Mouse (Mus musculus): ENCODE results near the gene Smox.

The Smox gene

DNA sequence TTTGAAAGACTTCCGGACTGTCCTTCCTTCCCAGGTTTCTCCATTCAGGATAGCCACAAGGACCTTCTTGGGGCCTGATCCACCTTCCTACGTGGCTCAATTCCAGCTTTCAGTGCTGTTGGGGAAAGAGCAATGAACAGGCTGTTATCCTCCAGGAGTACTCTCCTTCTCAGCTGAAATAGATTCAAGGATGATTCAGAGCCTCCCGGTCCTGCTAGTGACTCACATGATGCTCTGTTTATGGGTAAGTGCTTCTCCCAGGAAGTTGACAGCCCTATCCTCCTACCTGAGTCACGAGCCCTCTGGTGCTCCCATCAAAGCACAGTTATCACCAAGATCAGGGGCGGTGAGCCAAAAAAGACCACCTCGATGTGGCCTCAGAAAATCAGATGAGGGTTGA is 7.1 kb upstream of the Smox start:
- no peak for DNase-seq (ENCODE audit: low read depth, low spot score)

DNA sequence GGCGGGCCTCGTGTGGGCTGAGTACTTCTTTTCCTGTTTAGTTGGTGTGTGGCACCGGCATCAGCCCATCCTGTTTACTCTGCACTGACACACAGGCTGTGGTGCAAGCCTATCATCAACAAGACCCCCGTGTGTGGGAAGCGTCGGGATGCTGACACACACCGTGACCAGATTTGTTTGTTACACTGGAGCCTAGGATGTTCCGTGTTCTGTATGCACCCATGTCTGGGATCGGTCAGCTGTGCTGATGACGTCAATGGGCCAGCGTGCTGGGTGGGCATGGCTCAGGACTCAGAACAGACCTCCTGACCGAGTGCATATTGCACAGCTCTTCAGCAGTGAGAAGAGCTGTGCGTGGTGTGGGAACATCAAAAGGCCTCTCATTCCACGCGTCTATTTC is 6.2 kb upstream of the Smox start:
- DNase-seq (ENCODE audit: low read depth, low spot score) = no peak

DNA sequence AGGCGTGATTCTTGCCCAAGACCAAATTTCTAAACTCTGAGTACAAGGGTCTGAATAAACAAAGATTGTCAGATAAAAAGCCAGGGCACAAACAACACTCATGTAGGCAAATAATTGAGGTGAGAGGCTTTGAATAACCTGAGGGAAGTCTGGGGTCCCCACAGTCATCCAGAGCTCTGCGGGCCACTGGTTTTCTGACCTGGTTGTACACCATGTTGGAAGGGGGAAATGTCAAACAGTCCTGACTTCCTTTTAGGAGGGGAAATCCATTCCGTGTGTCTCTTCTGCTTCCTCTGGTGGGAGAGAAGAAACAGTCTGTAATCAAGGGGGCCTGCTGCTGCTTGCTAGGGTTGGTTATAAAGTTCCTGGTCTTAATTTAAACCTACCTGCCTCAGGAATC is 5.2 kb upstream of the Smox start:
- DNase-seq (ENCODE audit: low read depth, low spot score) = no peak

DNA sequence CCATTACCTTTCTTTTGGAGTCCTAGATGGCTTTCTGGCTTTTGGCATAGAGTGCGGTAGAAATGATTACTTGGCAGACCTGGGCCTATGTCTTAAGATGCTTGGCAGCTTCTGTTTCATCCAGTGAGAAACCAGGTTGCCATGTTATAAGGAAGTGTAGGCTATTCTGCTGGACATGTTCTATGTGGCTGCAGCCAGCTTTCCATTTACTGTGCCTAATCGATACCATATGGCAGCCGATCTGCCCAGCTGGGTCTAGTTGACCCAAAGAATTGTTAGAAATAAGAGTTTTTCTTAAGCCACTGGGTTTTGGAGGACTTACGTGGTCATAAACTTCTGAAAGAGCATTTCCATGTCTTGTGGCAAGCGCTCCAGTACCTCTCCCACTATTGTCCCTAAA is 4.0 kb upstream of the Smox start:
- DNase-seq (ENCODE audit: low read depth, low spot score) = no peak

DNA sequence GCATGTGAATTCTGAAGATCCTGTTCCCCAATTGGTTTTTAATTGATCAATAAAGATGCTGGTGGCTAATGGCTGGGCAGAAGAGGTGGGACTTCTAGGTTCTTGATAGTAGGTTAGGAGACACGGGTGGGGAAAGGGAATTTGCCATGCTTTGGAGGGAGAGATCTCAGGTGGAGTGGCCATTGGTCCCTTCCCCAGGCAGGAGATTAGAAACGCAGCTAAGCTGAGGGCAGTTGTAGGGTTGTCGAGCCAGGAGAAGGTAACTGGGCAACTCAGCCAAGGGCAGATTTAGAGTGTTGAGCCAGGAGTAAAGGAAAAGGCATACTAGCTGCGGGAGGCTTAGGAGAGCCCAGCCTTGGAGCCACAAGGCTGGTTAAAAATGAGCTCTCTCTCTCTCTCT is 3.0 kb upstream of the Smox start:
- DNase-seq (ENCODE audit: low read depth, low spot score) = no peak

DNA sequence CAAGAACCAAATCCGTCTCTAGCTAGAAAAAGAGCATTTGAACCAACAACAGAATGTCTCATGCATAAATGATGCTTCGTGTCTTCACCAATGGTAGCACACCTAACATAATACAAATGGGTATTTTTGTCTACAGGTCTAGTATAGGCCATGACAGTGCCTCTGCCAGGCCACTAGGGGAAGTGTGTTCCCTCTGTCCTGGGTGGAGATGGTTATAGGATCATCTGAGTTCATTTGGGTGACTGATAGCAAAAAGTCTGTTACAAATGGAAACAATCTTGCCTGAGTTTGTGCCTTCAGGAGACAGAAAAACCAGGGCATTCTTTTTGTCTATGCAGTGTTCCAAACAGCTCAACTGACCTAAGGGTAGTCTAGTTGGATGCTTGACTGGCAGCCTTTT is 2.4 kb upstream of the Smox start:
- no peak for DNase-seq (ENCODE audit: low read depth, low spot score)

DNA sequence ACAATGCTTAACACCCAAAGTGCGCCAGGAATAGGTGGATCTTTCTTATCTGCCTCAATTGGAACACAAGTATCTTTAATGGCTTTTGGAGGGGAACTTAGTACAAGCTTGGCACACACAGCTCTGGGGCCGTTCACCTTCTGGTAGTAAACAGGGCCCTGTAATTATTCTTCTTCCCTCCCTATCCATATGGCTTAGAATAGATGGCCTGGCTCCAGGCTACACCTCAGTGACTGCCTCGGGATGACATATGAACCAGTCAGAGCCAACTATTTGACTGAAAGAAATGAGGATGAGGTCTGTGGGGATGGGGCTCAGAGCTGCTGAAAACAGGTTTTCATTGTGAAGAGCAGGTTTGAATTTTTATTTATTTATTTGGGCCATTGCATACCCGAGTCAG is 1.7 kb upstream of the Smox start:
- no peak for DNase-seq (ENCODE audit: low read depth, low spot score)

DNA sequence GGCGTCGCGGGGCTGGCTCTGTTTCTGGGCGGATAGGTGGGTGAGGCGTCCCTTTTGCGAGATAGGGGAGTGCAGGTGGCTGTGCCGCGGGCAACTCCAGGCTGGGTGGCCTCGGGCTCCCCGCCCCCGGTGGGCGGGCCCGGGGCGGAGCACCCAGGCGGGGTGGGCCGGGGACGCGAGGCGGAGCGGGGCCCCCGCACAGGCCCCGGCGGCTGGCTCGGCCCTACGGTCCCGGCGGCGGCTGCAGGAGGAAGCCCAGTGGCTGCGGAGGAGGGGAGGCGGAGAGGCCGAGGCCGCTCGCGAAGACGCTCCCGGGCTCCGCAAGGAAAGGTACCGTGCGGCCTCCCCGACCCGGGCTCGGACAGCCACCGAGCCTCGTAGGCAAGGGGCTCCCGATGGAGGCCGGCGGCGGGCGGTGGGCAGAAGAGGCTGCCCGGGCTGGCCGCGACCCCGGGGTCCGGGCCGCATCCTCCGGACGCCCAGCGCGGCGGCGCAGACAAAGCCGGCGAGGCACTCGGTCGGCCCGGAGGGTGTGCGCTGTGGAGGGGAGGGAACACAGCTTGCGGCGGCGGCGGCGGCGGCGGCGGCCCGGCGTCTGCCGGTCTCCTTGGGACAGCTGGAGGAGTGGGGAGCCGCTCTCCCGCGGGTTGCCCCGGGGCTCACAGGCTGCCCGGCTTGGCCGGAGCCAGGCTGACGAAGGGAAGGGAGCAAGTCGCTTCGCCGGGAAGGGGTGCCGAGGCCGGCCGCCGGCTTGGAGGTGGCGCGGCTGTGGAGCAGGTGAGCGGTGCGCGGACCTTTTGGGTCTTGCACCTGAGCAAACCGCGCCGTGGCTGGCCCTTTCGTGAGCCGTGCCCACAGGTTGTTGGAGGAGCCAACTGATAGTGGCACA is 655 bp downstream of the Smox start:
- DNase-seq (ENCODE audit: low read depth, low spot score) = peak; percentile 52

DNA sequence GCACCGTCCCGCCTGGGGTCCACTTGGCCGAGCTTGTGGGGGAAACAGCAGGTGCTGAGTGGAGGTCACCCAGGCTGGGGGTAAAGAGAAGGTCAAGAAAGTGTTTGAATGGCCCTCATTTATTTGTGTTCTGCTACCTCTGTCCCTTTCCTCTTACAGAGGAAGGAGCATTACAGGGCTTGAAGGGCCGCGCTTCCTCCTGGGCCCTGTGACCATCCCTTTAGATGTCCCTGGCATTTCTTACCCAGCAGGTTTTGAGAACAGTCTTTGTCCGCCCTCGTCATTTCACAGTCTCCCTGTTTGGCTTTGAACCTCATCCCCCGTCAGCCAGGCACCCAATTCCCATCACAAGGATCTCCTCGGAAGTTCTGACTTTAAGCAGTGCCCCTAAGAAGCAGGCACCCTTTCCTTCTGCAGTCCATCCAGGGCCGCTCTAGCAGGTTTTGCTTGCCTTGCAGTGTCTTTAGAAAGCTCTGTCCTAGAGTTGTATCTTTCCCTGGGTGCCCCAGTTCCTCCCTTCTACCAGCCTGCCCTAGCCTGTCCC is 1.4 kb downstream of the Smox start:
- no peak for DNase-seq (ENCODE audit: low read depth, low spot score)

DNA sequence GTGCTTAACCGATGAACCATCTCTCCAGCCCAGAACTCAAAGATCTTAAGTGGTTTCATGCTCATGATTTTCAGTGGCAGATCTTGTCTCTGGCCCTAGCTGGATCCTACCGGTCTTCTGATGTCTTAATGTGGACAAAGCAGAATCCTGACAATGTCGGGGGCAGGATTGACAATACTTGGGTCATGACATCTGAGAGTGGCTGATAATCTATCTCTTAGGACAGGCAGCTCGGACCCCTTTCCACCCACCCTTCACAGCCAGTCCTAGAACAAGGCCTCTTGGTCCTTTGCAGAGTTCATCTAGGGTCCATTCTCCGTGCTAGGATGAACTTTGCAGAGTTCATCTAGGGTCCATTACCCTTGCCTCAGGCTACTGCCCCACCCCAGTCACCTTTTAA is 2.1 kb downstream of the Smox start:
- no peak for DNase-seq (ENCODE audit: low read depth, low spot score)

DNA sequence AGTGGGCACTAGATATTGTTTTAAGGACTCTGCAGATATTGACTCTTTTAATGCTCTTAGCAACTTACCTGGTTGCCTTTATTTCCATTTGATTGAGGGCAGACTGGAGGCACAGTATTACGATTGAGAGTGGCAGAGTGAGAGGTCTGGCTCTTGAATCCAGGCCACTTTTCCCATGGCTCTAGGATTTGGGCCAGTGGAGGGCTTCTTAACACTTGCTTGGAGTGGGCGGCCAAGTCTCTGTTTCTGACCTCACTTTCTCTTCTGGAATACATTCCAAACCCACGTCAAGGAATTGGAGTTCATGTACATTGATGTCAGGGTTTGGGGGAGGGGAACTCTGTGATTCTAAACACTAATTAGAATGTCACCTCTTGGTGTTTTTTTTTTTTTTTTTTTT is 4.0 kb downstream of the Smox start:
- DNase-seq (ENCODE audit: low read depth, low spot score) = no peak

DNA sequence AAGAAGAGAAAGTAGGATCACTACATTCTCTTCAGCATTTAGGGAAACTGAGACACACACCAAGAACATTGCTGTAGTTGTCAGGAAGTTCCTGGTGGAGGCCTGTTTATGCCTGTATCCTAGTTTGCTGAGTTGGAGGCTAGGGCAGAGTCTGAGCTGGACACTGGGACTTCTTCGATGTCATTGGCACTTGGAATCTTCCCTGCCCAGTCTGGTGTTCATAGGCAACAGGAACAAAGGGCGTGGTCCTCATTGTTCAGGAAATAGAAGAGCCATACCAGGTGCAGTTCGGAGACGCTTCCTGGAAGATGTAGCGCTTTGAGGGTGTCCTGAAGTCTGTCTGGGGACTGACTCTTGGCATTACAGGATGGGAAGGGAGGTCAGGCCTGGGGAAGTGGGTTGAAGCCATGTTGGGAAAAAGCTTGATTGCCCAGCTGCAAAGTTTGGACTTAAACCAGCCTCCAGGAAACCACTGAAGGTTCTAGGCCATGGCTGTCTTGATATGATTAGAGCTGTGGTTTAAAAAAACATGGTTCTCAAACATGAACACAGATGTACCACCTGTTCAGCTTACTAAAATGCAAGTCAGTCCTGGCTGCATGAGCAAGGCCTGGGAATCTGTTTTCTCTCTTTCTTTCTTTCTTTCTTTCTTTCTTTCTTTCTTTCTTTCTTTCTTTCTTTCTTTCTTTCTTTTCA is 5.0 kb downstream of the Smox start:
- no peak for DNase-seq (ENCODE audit: low read depth, low spot score)

DNA sequence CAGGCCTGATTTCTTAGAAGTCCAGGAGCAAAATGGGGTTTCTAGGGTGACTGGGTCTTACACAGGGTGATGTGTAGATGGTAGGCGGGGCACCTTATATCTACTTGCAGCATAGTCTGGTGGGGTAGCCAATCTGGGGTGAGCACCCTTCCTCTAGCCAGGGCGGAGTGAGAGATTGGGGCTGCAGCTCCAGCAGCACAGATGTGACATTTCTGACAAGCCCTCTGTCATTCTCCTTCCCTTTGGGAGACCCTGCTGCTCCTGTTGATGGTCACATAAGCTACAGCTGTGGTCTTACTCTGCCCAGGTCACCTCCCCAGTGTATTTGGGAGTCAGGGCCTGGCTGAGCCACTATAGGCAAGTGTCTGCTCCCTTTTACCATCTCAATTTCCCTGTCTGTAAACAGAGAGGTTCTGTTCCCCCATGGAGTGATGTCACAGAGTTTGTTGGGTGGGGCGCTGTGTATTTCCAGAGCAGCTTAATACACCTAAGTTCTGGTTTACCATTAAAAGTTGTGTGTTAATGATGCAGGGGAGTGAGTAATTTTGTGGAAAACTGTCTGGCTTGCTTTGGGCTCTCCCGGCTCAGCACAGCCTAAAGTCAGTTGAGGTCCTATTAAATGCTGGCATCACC is 6.0 kb downstream of the Smox start:
- DNase-seq (ENCODE audit: low read depth, low spot score) = no peak

DNA sequence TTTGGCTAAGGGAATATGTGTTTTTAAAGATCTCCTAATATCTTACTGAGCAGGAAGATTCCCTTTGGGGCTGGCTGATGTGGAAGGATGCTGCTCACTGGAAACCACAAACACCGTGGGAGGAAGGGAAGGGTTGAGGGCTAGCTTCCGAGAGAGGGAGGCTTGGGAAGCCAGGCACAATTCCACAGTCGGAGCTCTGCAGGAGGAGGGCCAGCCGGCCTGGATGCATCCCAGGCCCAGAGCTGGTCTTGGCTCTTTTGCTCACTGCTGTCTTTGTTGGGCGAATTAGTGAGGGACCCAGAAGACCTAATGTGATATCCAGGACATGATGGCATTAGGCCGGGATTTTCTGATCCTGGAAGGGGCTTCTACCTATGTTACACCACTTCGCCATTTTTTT is 6.9 kb downstream of the Smox start:
- no peak for DNase-seq (ENCODE audit: low read depth, low spot score)

DNA sequence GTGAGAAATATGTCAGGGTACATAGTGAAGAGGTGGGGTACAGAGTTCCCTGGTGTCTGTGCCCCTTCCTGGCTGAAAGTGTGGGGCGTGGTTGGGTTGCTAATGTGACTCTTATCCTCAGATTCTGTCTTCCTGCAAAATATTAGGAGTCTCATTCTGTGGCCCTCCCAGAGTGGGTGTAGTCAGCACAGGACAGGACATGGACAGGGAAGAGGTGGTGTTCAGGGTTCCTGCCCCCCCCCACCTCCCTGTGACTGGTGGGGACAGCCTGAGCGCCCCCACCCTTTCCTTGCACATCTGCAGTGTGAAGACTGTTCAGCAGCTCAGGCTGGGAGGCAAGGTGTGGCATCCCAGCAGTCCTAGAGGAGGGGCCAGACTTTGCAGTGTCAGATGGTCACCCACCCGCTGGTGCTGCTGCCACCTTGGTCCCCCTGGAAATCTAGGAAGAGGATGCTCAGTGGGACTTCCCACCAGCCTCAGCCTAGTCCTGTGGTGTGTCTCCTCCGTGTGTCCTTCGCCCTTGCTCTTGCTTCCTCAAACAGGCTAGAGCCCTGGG is 8.1 kb downstream of the Smox start:
- no peak for DNase-seq (ENCODE audit: low read depth, low spot score)

DNA sequence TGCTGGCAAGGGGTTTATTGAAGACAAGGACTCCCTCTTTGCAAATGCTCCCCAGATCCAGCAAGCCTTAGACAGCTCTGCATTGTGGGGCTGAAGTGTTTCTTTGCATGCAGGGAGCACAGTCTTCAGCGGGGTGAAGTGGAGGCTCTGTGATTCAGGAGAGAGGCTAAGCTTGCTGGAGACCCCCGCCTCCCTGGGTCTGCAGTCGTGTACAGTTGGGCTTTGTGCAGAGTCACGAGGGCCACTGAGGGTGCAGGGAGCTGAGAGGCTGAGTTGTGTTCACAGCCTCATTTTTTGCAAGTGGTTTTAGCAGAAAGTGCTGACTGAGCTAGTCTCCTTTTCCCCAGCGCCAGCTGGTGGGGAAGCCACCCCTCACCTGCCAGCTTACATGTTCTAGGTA is 10.6 kb downstream of the Smox start:
- DNase-seq (ENCODE audit: low read depth, low spot score) = no peak

DNA sequence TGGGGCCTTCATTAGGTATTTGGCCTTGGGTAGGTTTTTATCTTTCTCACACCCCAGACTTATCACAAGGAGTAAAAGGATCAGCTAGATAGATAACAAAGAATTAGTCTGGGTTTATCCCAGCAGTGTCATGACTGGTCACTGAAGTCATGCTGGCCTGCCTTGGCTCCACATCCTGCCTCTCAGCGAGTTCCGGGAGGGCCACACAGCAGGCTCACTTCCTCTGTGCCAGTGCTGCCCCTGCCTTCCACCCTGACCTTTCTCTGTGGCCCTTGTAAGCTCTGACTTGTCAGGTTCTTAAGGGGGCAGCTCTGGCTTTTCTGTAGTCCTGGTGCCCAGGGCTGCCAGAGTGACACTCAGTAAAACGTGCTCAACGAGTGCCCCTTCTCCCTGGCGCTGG is 11.3 kb downstream of the Smox start:
- DNase-seq (ENCODE audit: low read depth, low spot score) = no peak

DNA sequence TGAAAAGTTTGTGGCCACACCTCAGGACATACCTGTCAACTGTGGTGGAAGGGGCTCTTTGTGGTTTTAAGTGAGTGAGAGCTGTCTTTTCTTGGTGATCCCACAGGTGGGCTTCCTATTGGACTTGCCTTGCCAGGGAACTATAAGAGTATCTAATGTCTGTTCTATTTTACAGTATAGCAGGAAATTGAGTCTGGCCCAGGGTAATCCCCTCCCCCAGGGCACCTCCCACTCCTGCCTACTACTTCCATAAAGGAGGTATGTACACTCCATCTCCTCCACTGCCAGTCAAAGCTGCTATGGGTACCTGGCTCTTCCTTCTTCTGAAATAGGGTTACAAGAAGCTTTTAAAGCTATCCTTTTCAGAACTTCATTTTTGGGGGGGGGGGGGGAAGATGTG is 14.1 kb downstream of the Smox start:
- no peak for DNase-seq (ENCODE audit: low read depth, low spot score)

DNA sequence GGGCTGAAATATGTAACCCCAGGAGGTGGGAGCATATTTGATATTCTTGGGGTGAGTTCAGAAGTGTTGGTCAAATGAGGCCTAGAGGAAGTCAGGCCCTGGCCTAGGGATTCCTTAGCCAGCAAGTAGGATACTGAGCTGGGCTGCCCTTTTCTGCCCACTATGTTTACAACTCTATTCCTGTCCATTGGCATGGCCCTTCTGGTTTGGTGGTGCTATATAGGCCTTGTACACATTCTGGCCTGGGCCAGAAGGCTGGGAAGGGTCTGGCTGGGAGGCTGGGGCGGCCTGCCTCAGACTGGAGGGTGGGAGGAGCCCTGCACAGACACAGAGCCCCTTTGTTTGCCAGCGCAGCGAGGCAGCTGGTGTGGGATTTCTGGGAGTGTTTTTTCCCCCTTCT is 15.1 kb downstream of the Smox start:
- no peak for DNase-seq (ENCODE audit: low read depth, low spot score)

DNA sequence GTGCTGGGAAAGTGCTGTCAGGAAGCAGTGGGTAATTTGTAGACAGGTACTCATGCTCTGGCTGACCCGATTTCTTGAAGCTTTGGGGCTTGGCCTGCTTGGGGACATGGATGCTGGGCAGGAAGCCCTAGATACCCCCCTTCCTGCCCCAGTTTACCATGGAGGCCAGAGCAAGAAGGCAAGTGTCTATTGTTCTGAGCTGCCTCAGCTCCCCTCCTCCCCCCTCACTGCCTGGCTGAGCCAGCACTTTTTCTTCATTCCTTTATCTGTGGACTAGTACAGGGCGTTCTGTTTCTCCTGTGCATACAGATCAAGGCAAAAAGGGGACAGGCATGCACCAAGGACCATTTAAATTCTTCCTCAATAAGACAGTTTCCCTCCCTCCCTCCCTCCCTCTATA is 17.2 kb downstream of the Smox start:
- DNase-seq (ENCODE audit: low read depth, low spot score) = no peak

DNA sequence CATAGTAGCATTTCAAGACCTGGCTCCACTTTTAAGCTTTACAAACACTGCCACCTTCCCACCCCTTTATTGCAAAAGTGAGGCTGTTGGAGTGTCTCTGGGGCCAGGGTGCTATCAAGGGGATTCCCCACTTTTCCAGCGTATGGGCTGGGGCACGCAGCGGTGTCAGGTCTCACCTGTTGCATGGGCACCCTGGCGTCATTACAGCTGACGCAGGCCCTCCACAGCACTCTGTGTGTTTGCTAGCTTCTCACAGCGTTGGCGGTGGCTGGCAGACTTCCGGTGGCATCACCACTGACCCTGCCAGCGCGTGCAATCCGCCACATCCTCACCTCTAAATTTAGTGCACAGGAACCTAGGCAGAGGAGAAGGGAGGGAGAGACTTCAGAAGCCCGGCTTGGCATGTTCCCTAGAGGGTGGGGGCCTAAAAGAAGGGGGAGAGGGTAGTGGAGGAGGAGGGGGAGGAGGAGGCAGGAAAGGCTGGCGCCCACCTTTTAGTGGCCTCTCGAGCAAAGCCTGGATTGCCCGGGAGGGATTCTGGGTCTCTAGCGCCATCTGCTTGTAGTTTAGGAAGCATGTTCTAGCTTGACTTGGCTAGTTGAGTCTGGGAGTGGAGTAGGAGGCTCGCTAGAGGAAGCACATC is 18.5 kb downstream of the Smox start:
- peak; percentile 60 for DNase-seq (ENCODE audit: low read depth, low spot score)

DNA sequence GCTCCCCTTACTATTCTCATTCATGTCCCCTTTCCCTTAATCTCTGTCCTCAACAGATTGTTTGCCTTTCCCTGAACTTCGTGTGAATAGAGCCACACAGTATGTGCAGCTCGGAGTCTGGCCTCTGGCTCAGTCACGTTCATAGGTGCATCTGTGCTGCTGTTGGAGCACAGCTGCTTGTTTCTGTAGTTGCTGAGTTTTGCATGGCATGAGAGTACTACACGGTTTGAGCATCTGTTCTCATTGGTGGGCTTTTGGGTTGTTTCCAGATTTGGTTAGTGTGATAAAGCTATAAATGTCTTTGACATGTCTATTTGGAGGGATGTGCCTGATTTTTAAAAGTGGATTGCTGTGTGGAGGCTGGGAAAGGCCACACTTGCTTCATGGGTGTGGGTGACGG is 19.2 kb downstream of the Smox start:
- no peak for DNase-seq (ENCODE audit: low read depth, low spot score)

All from retina, postnatal 7 days (tissue).